Mouse (Mus musculus) intestine, embryonic 14.5 days (tissue): ENCODE results near the gene Slc9a1. TPM values are rescaled to one million over a fixed set of nuclear protein-coding genes. Genes with fewer than 3 reads are reported as not detected.
A peak's percentile ranks its signal among the peaks of the same experiment; 100 is the strongest.

Source experiments
- microRNA-seq: library from miRNA; unstranded; fragments of <30 nt; microRNA quantifications from one replicate; pipeline ENCODE4, GENCODE M21; 2016
- polyA plus RNA-seq: library from polyadenylated mRNA; unstranded; fragments of >200 nt; fragmentation: Nextera tagmentation; extraction: Ambion mirVana; gene quantifications from 2 replicates; pipeline ENCODE4 v1.2.1, GENCODE M21; 2014

The Slc9a1 gene
- polyA plus RNA-seq, 1 experiment from 2014 or later: 11.6 TPM

Small RNA genes lying within 50 kb of the gene (microRNA-seq; reads per million reads assigned to microRNA genes)
- 0.85 reads per million, percentile 4 among the genes with 10 or more reads in this experiment for gene Mir5122

Other genes starting within 250 kb of the Slc9a1 start
- 79.6 and 88.3 TPM in 2 replicates for gene Wasf2, start 239.2 kb upstream of the Slc9a1 start, polyA plus RNA-seq
- gene Cd164l2, start 157.6 kb upstream of the Slc9a1 start, polyA plus RNA-seq: 1.9 and 2.5 TPM in 2 replicates
- gene Gpr3, start 157.2 kb upstream of the Slc9a1 start, polyA plus RNA-seq: not detected in 2 replicates
- gene Map3k6, start 128.9 kb upstream of the Slc9a1 start, polyA plus RNA-seq: 2.8 and 3.2 TPM in 2 replicates
- 1.5 and 2.2 TPM in 2 replicates for gene Sytl1, start 106.6 kb upstream of the Slc9a1 start, polyA plus RNA-seq
- 84.6 and 89.7 TPM in 2 replicates for gene Tmem222, start 91.9 kb upstream of the Slc9a1 start, polyA plus RNA-seq
- 16.7 and 18.2 TPM in 2 replicates for gene Wdtc1, start 16.2 kb upstream of the Slc9a1 start, polyA plus RNA-seq
- 0.23 and 0.38 TPM in 2 replicates for gene Tent5b, start 110.4 kb downstream of the Slc9a1 start, polyA plus RNA-seq
- 1.1 and 2.4 TPM in 2 replicates for gene Trnp1, start 128.8 kb downstream of the Slc9a1 start, polyA plus RNA-seq
- gene Kdf1, start 149.3 kb downstream of the Slc9a1 start, polyA plus RNA-seq: 32.9 and 34.5 TPM in 2 replicates
- gene Nudc, start 176.3 kb downstream of the Slc9a1 start, polyA plus RNA-seq: 231 and 236 TPM in 2 replicates
- 3.2 and 5.4 TPM in 2 replicates for gene Nr0b2, start 183.7 kb downstream of the Slc9a1 start, polyA plus RNA-seq
- 6.9 and 7.5 TPM in 2 replicates for gene Gpatch3, start 205.0 kb downstream of the Slc9a1 start, polyA plus RNA-seq
- gene Gpn2, start 214.7 kb downstream of the Slc9a1 start, polyA plus RNA-seq: 19.8 TPM in 2 replicates
- 39.2 and 42.7 TPM in 2 replicates for gene Sfn, start 232.5 kb downstream of the Slc9a1 start, polyA plus RNA-seq